Mouse (Mus musculus) adrenal gland, postnatal 14 days (tissue): ENCODE results near the gene Dbndd2. TPM values are rescaled to one million over a fixed set of nuclear protein-coding genes. Genes with fewer than 3 reads are reported as not detected.
A peak's percentile ranks its signal among the peaks of the same experiment; 100 is the strongest.

Experiments
- DNase-seq: peaks from one replicate; pipeline ENCODE4 v3.0.0; 2021; ENCODE audit warnings: mixed read lengths
- long read RNA-seq, 2 experiments: library from polyadenylated mRNA; stranded (forward); transcript quantifications; one replicate each; pipeline ENCODE4 v2.0.0; 2021
- total RNA-seq: library from RNA; stranded (reverse); gene quantifications from 2 replicates; pipeline ENCODE4 v1.2.3, GENCODE M21; 2021

Dbndd2 gene
- 10.0 and 13.8 TPM in 2 replicates for total RNA-seq
- long read RNA-seq, experiment 1, transcript Dbndd2-202 (4 exons, 1,658 nt): major isoform, 7 of 8 reads
- long read RNA-seq, experiment 1, partial matches to known transcripts: 0 of 8 reads
- long read RNA-seq, experiment 1, other reads (novel, unspliced or antisense): 0 of 8 reads
- long read RNA-seq, experiment 2, transcript Dbndd2-202 (4 exons, 1,658 nt): major isoform, 13 of 17 reads
- long read RNA-seq, experiment 2, partial matches to known transcripts: 0 of 17 reads
- long read RNA-seq, experiment 2, other reads (novel, unspliced or antisense): 4 of 17 reads

- DNase-seq: peak; percentile 52
These were observed at the start of gene Dbndd2 for GRCm38 (mm10) chr2:164485681-164486257. Gene Dbndd2 (plus strand): TSS chr2:164486106.

GRCm38 (mm10) chr2:164436215-164436913, 49.5 kb upstream of the Dbndd2 start:
- DNase-seq: peak; percentile 46

- DNase-seq: no peak
These were observed 48.9 kb upstream of the Dbndd2 start for GRCm38 (mm10) chr2:164436961-164437360.

- DNase-seq: no peak
These were observed 48.2 kb upstream of the Dbndd2 start for GRCm38 (mm10) chr2:164437710-164438109.

GRCm38 (mm10) chr2:164438257-164438656, 47.6 kb upstream of the Dbndd2 start:
- DNase-seq: no peak

- peak; percentile 40 for DNase-seq
These were observed 46.9 kb upstream of the Dbndd2 start for GRCm38 (mm10) chr2:164439001-164439421.

- DNase-seq: no peak
These were observed 45.6 kb upstream of the Dbndd2 start for GRCm38 (mm10) chr2:164440314-164440713.

- DNase-seq: peak; percentile 32
These were observed 44.8 kb upstream of the Dbndd2 start for GRCm38 (mm10) chr2:164441155-164441554.

- DNase-seq: no peak
These were observed 44.2 kb upstream of the Dbndd2 start for GRCm38 (mm10) chr2:164441731-164442130.

- DNase-seq: peak; percentile 83
These were observed 43.4 kb upstream of the Dbndd2 start for GRCm38 (mm10) chr2:164442315-164443050.

GRCm38 (mm10) chr2:164443051-164443437, 42.9 kb upstream of the Dbndd2 start:
- peak; percentile 95 for DNase-seq

GRCm38 (mm10) chr2:164443460-164444000, 42.4 kb upstream of the Dbndd2 start, which contains the start of gene Sdc4:
Gene Sdc4 (minus strand): TSS chr2:164443887.
- DNase-seq: peak; percentile 34

- no peak for DNase-seq
These were observed 41.2 kb upstream of the Dbndd2 start for GRCm38 (mm10) chr2:164444701-164445100.

- no peak for DNase-seq
These were observed 40.4 kb upstream of the Dbndd2 start for GRCm38 (mm10) chr2:164445399-164446085.

GRCm38 (mm10) chr2:164446086-164446469, 39.8 kb upstream of the Dbndd2 start:
- no peak for DNase-seq

GRCm38 (mm10) chr2:164448140-164448539, 37.8 kb upstream of the Dbndd2 start:
- DNase-seq: no peak

- DNase-seq: no peak
These were observed 37.0 kb upstream of the Dbndd2 start for GRCm38 (mm10) chr2:164448921-164449320.

GRCm38 (mm10) chr2:164449341-164450042, 36.4 kb upstream of the Dbndd2 start:
- DNase-seq: no peak

GRCm38 (mm10) chr2:164452000-164452676, 33.8 kb upstream of the Dbndd2 start:
- no peak for DNase-seq

- DNase-seq: no peak
These were observed 32.7 kb upstream of the Dbndd2 start for GRCm38 (mm10) chr2:164453047-164453757.
